Mouse (Mus musculus): ENCODE results near the gene Acnat2. TPM values are rescaled to one million over a fixed set of nuclear protein-coding genes. Genes with fewer than 3 reads are reported as not detected.
"Not testable (repeated sequence)": the region's sequence is repeated elsewhere in the genome, so short reads cannot be mapped to it uniquely, and the experiment has no call there.

Gene Acnat2
- polyA plus RNA-seq, 1 experiment = not detected

- Histone ChIP-seq H3K4me3 (replicated peaks) (no peak overlapping the region), H3K9me3 (peaks cover 5% of the 10 kb centered on the region; the same call in 1 of the 2 replicates), H3K27me3 (replicated peaks) (no peaks in the 10 kb centered on the region), H3K36me3 (replicated peaks; ENCODE audit: low read length) (no peaks in the 10 kb centered on the region), H3K4me1 (no peaks in the 10 kb centered on the region)
- TF ChIP-seq FLI1 (IDR thresholded peaks at IDR 0.05; ENCODE audit: low read length) (no peak), GATA1 (IDR thresholded peaks at IDR 0.05; ENCODE audit: borderline replicate concordance, low read length) (no peak)
Observed at GRCm38 (mm10) chr4:49348677-49349076, 59.3 kb downstream of the Acnat2 start.

GRCm38 (mm10) chr4:49348001-49348400 is 60.0 kb downstream of the Acnat2 start:
- not testable (repeated sequence) for H3K4me3 ChIP-seq (replicated peaks); H3K36me3 ChIP-seq (replicated peaks; ENCODE audit: low read length); H3K9me3 ChIP-seq; H3K4me1 ChIP-seq; H3K27me3 ChIP-seq (replicated peaks)

- H3K4me1 ChIP-seq; H3K9me3 ChIP-seq; H3K36me3 ChIP-seq (replicated peaks; ENCODE audit: low read length): not testable (repeated sequence)
Observed at GRCm38 (mm10) chr4:49340091-49340490, 67.9 kb downstream of the Acnat2 start.

GRCm38 (mm10) chr4:49337949-49338348 is 70.0 kb downstream of the Acnat2 start:
- H3K27me3 ChIP-seq (replicated peaks); H3K4me3 ChIP-seq (replicated peaks); H3K9me3 ChIP-seq; H3K4me1 ChIP-seq; H3K36me3 ChIP-seq (replicated peaks; ENCODE audit: low read length): not testable (repeated sequence)

More at GRCm38 (mm10) chr4:49340091-49340490, 67.9 kb downstream of the Acnat2 start:
- H3K4me3 ChIP-seq (replicated peaks); H3K27me3 ChIP-seq (replicated peaks): not testable (repeated sequence)

Other genes starting within 250 kb of the Acnat2 start
- gene Acnat1, start 65.8 kb upstream of the Acnat2 start, polyA plus RNA-seq (2012; ENCODE audit: insufficient read depth, low replicate concordance) = not detected in 2 replicates
- gene Baat, start 98.4 kb upstream of the Acnat2 start, polyA plus RNA-seq (2012; ENCODE audit: insufficient read depth, low replicate concordance) = not detected in 2 replicates
- gene Mrpl50, start 112.9 kb upstream of the Acnat2 start, polyA plus RNA-seq (2012; ENCODE audit: insufficient read depth, low replicate concordance) = 1.4 TPM in 1 of 2 replicates, not detected in the other
- gene Zfp189, start 113.0 kb upstream of the Acnat2 start, polyA plus RNA-seq (2012; ENCODE audit: insufficient read depth, low replicate concordance) = 0.84 and 1.3 TPM in 2 replicates
- gene Aldob, start 141.4 kb upstream of the Acnat2 start, polyA plus RNA-seq (2012; ENCODE audit: insufficient read depth, low replicate concordance) = not detected in 2 replicates
- 15.3 and 18.0 TPM in 2 replicates for gene Tmem246, start 189.7 kb upstream of the Acnat2 start, polyA plus RNA-seq (2012; ENCODE audit: insufficient read depth, low replicate concordance)
- 3.2 and 6.9 TPM in 2 replicates for gene Rnf20, start 223.9 kb upstream of the Acnat2 start, polyA plus RNA-seq (2012; ENCODE audit: insufficient read depth, low replicate concordance)

Data from megakaryocyte, embryonic 14.5 days (primary cell).